Mouse (Mus musculus): ENCODE measurements around the gene Ltk. TPM values are rescaled to one million over a fixed set of nuclear protein-coding genes. Genes with fewer than 3 reads are reported as not detected.

The Ltk gene
- total RNA-seq (2014; rRNA removed): 0.07 TPM in 1 of 2 replicates, not detected in the other
- polyA plus RNA-seq (2012; rRNA removed): 0.10 and 0.66 TPM in 2 replicates

DNA sequence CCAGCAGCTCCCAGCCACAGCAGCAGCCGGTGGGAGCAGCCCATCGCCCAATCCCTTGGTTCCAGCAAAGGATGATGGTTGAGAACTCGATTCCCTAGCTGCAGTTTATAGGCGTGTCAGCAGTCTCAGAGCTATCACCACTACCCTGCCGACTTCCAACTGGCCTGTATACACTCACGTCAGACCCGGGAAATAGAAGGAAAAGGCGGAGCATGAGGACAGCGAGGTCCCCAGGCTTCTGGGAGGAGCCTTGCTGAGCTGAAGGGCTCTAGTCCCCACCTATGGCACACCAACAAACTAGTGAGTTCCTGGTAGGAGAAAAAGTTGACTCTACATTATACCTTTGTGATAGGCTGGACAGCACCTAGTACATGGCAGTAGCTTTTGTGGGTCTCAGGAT is at the start of gene Ltk:
Gene Ltk (minus strand): TSS at position 181 of the 400 bp plus-strand sequence.
- Histone ChIP-seq H3K79me2 (ENCODE audit: control insufficient read depth, insufficient read depth, low read length) (no peaks in the 10 kb centered on the region), H3K4me1 (ENCODE audit: control insufficient read depth, insufficient read depth, low read length) (peaks cover 7% of the 10 kb centered on the region; the same call in 1 of the 2 replicates), H3K36me3 (ENCODE audit: control insufficient read depth, insufficient read depth, low read length) (no peaks in the 10 kb centered on the region), H3K27ac (replicated peaks; ENCODE audit: insufficient read depth, low read depth, low read length) (no peak within 1 kb of the TSS), H3K27me3 (ENCODE audit: control insufficient read depth, insufficient read depth, low read length) (peaks cover 11% of the 10 kb centered on the region), H3K9ac (ENCODE audit: low read depth, low read length) (no peak within 1 kb of the TSS), H3K4me3 (ENCODE audit: insufficient read depth, low read depth, low read length) (no peak within 1 kb of the TSS)
- WGBS: 36% methylated on average over 9 of the region's 9 CpGs
- DNase-seq (ENCODE audit: extremely low read depth, low read depth, low spot score): no peak
- TF ChIP-seq POLR2A (IDR thresholded peaks at IDR 0.05; ENCODE audit: extremely low read depth, insufficient read depth, low read length) (no peak), CTCF (IDR thresholded peaks at IDR 0.05; ENCODE audit: low read depth, low read length) (no peak)

- no peak for DNase-seq (ENCODE audit: extremely low read depth, low read depth, low spot score)
- H3K4me3 ChIP-seq (ENCODE audit: insufficient read depth, low read depth, low read length): no peak overlapping the region
- H3K4me1 ChIP-seq (ENCODE audit: control insufficient read depth, insufficient read depth, low read length): no peaks in the 10 kb centered on the region
- H3K27me3 ChIP-seq (ENCODE audit: control insufficient read depth, insufficient read depth, low read length): no peaks in the 10 kb centered on the region
- no peak overlapping the region for H3K9ac ChIP-seq (ENCODE audit: low read depth, low read length)
- no peaks in the 10 kb centered on the region for H3K79me2 ChIP-seq (ENCODE audit: control insufficient read depth, insufficient read depth, low read length)
- WGBS: 81% methylated on average over 4 of the region's 4 CpGs
- no peak for TF ChIP-seq CTCF (IDR thresholded peaks at IDR 0.05; ENCODE audit: low read depth, low read length)
- TF ChIP-seq POLR2A (IDR thresholded peaks at IDR 0.05; ENCODE audit: extremely low read depth, insufficient read depth, low read length): no peak
- H3K27ac ChIP-seq (replicated peaks; ENCODE audit: insufficient read depth, low read depth, low read length): no peak overlapping the region
- H3K36me3 ChIP-seq (ENCODE audit: control insufficient read depth, insufficient read depth, low read length): no peaks in the 10 kb centered on the region
Measured at GRCm38 (mm10) chr2:119808881-119809280, 48.6 kb upstream of the Ltk start.

DNA sequence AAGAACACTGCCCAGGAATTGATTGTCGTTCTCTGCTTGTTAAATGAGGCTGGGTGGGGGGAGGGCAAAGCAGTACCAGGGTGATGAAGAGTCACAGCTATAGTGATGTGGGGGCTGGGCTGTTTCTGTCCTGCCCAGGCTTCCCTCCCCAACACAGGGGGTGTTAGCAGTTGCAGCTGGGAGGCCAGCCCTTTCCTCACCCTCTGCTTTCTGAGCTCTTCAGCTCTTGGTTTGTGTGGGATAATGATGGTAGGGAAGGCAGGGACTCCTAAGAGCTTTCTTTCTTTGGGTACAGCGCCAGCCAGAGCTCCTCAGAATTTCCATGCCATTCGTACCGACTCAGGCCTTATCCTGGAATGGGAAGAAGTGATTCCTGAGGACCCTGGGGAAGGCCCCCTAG is 48.2 kb upstream of the Ltk start:
- Histone ChIP-seq H3K27me3 (ENCODE audit: control insufficient read depth, insufficient read depth, low read length) (no peaks in the 10 kb centered on the region), H3K27ac (replicated peaks; ENCODE audit: insufficient read depth, low read depth, low read length) (no peak overlapping the region), H3K4me1 (ENCODE audit: control insufficient read depth, insufficient read depth, low read length) (no peaks in the 10 kb centered on the region), H3K36me3 (ENCODE audit: control insufficient read depth, insufficient read depth, low read length) (no peaks in the 10 kb centered on the region), H3K9ac (ENCODE audit: low read depth, low read length) (no peak overlapping the region), H3K79me2 (ENCODE audit: control insufficient read depth, insufficient read depth, low read length) (no peaks in the 10 kb centered on the region), H3K4me3 (ENCODE audit: insufficient read depth, low read depth, low read length) (no peak overlapping the region)
- DNase-seq (ENCODE audit: extremely low read depth, low read depth, low spot score): no peak
- 77% methylated on average over 4 of the region's 4 CpGs for WGBS
- TF ChIP-seq CTCF (IDR thresholded peaks at IDR 0.05; ENCODE audit: low read depth, low read length) (no peak), POLR2A (IDR thresholded peaks at IDR 0.05; ENCODE audit: extremely low read depth, insufficient read depth, low read length) (no peak)

GRCm38 (mm10) chr2:119805536-119805935 is 45.3 kb upstream of the Ltk start:
- H3K27me3 ChIP-seq (ENCODE audit: control insufficient read depth, insufficient read depth, low read length): 0 out of 2 replicates have a peak, but pooled peaks cover 4% of the 10 kb centered on the region

GRCm38 (mm10) chr2:119804776-119805175 is 44.5 kb upstream of the Ltk start:
- H3K27ac ChIP-seq (replicated peaks; ENCODE audit: insufficient read depth, low read depth, low read length): no peak overlapping the region
- H3K4me3 ChIP-seq (ENCODE audit: insufficient read depth, low read depth, low read length): no peak overlapping the region
- TF ChIP-seq CTCF (IDR thresholded peaks at IDR 0.05; ENCODE audit: low read depth, low read length): no peak
- TF ChIP-seq POLR2A (IDR thresholded peaks at IDR 0.05; ENCODE audit: extremely low read depth, insufficient read depth, low read length): no peak
- 82% methylated on average over 9 of the region's 9 CpGs for WGBS
- no peaks in the 10 kb centered on the region for H3K36me3 ChIP-seq (ENCODE audit: control insufficient read depth, insufficient read depth, low read length)
- peaks cover 7% of the 10 kb centered on the region for H3K27me3 ChIP-seq (ENCODE audit: control insufficient read depth, insufficient read depth, low read length)
- H3K4me1 ChIP-seq (ENCODE audit: control insufficient read depth, insufficient read depth, low read length): no peaks in the 10 kb centered on the region
- no peak for DNase-seq (ENCODE audit: extremely low read depth, low read depth, low spot score)
- H3K9ac ChIP-seq (ENCODE audit: low read depth, low read length): no peak overlapping the region
- no peaks in the 10 kb centered on the region for H3K79me2 ChIP-seq (ENCODE audit: control insufficient read depth, insufficient read depth, low read length)

More at GRCm38 (mm10) chr2:119805536-119805935, 45.3 kb upstream of the Ltk start:
- no peaks in the 10 kb centered on the region for H3K79me2 ChIP-seq (ENCODE audit: control insufficient read depth, insufficient read depth, low read length)
- 84% methylated on average over 8 of the region's 8 CpGs for WGBS
- H3K4me1 ChIP-seq (ENCODE audit: control insufficient read depth, insufficient read depth, low read length): no peaks in the 10 kb centered on the region
- DNase-seq (ENCODE audit: extremely low read depth, low read depth, low spot score): no peak
- H3K27ac ChIP-seq (replicated peaks; ENCODE audit: insufficient read depth, low read depth, low read length): no peak overlapping the region
- no peaks in the 10 kb centered on the region for H3K36me3 ChIP-seq (ENCODE audit: control insufficient read depth, insufficient read depth, low read length)
- H3K9ac ChIP-seq (ENCODE audit: low read depth, low read length): no peak overlapping the region
- no peak overlapping the region for H3K4me3 ChIP-seq (ENCODE audit: insufficient read depth, low read depth, low read length)
- TF ChIP-seq CTCF (IDR thresholded peaks at IDR 0.05; ENCODE audit: low read depth, low read length): no peak
- no peak for TF ChIP-seq POLR2A (IDR thresholded peaks at IDR 0.05; ENCODE audit: extremely low read depth, insufficient read depth, low read length)

- DNase-seq (ENCODE audit: extremely low read depth, low read depth, low spot score): no peak
- TF ChIP-seq POLR2A (IDR thresholded peaks at IDR 0.05; ENCODE audit: extremely low read depth, insufficient read depth, low read length) (no peak), CTCF (IDR thresholded peaks at IDR 0.05; ENCODE audit: low read depth, low read length) (no peak)
- Histone ChIP-seq H3K27me3 (ENCODE audit: control insufficient read depth, insufficient read depth, low read length) (peaks cover 9% of the 10 kb centered on the region), H3K9ac (ENCODE audit: low read depth, low read length) (no peak overlapping the region), H3K4me1 (ENCODE audit: control insufficient read depth, insufficient read depth, low read length) (no peaks in the 10 kb centered on the region), H3K27ac (replicated peaks; ENCODE audit: insufficient read depth, low read depth, low read length) (no peak overlapping the region), H3K36me3 (ENCODE audit: control insufficient read depth, insufficient read depth, low read length) (no peaks in the 10 kb centered on the region), H3K4me3 (ENCODE audit: insufficient read depth, low read depth, low read length) (no peak overlapping the region), H3K79me2 (ENCODE audit: control insufficient read depth, insufficient read depth, low read length) (no peaks in the 10 kb centered on the region)
- 93% methylated on average over 5 of the region's 5 CpGs for WGBS
Measured at GRCm38 (mm10) chr2:119804275-119804628, 44.0 kb upstream of the Ltk start.

Data from liver, adult 2 months (tissue).